Mouse (Mus musculus): ENCODE results near the gene BC035947. TPM values are rescaled to one million over a fixed set of nuclear protein-coding genes. Genes with fewer than 3 reads are reported as not detected.
"Not testable (repeated sequence)": the region's sequence is repeated elsewhere in the genome, so short reads cannot be mapped to it uniquely, and the experiment has no call there.

The BC035947 gene
- total RNA-seq (2021), result not detected
- long read RNA-seq, experiment 1, result 0 reads
- long read RNA-seq, experiment 2, result 0 reads

- intact Hi-C loops (cut with DNase I), result no loop called here
- DNase-seq, result peak in 1 of 2 experiments; percentile 17
These were observed at the start of gene BC035947 for GRCm38 (mm10) chr1:78511621-78512160. Gene BC035947, minus strand, starts transcription at chr1:78512158.

GRCm38 (mm10) chr1:78554012-78554666, 42.2 kb upstream of the BC035947 start:
- intact Hi-C loops (cut with DNase I), result no loop called here
- no peak for DNase-seq

GRCm38 (mm10) chr1:78548961-78549360, 37.0 kb upstream of the BC035947 start:
- intact Hi-C loops (cut with DNase I), result no loop called here
- no peak for DNase-seq

- DNase-seq, result no peak
These were observed 34.3 kb upstream of the BC035947 start for GRCm38 (mm10) chr1:78546258-78546657.

GRCm38 (mm10) chr1:78543631-78544030, 31.7 kb upstream of the BC035947 start:
- intact Hi-C loops (cut with DNase I); DNase-seq: not testable (repeated sequence)

More at GRCm38 (mm10) chr1:78546258-78546657, 34.3 kb upstream of the BC035947 start:
- intact Hi-C loops (cut with DNase I), result no loop called here

GRCm38 (mm10) chr1:78539166-78539565, 27.2 kb upstream of the BC035947 start:
- intact Hi-C loops (cut with DNase I), result loop anchor here (5.0 to 10.0 kb wide), 4 partner anchors 116 to 1096 kb away; partner anchors contain the start of genes Acsl3 and Utp14b
- DNase-seq, result peak; percentile 9 to 37

- intact Hi-C loops (cut with DNase I), result loop anchor here (5.0 to 10.0 kb wide), 4 partner anchors 116 to 1096 kb away; partner anchors contain the start of genes Acsl3 and Utp14b
- no peak for DNase-seq
These were observed 26.4 kb upstream of the BC035947 start for GRCm38 (mm10) chr1:78538396-78538795.

- intact Hi-C loops (cut with DNase I), result loop anchor here (5.0 to 10.0 kb wide), 4 partner anchors 117 to 1097 kb away; partner anchors contain the start of genes Acsl3 and Utp14b
- DNase-seq, result peak; percentile 50 to 56
These were observed 25.6 kb upstream of the BC035947 start for GRCm38 (mm10) chr1:78537494-78538010.

GRCm38 (mm10) chr1:78536310-78537164, 24.6 kb upstream of the BC035947 start:
- DNase-seq, result peak; percentile 77 to 86
- intact Hi-C loops (cut with DNase I), result loop anchor here (5.0 to 10.0 kb wide), 4 partner anchors 118 to 1098 kb away; partner anchors contain the start of genes Acsl3 and Utp14b

GRCm38 (mm10) chr1:78534428-78535150, 22.6 kb upstream of the BC035947 start:
- DNase-seq, result no peak
- intact Hi-C loops (cut with DNase I), result loop anchor here (5.0 to 10.0 kb wide), 4 partner anchors 120 to 1100 kb away; partner anchors contain the start of genes Acsl3 and Utp14b

- intact Hi-C loops (cut with DNase I), result loop anchor here (10.0 kb wide), 2 partner anchors 123 to 1103 kb away; partner anchors contain the start of genes Acsl3 and Utp14b
These were observed 20.3 kb upstream of the BC035947 start for GRCm38 (mm10) chr1:78532184-78532800.

GRCm38 (mm10) chr1:78530500-78531215, 18.7 kb upstream of the BC035947 start:
- intact Hi-C loops (cut with DNase I), result loop anchor here (10.0 kb wide), 2 partner anchors 124 to 1104 kb away; partner anchors contain the start of genes Acsl3 and Utp14b
- no peak for DNase-seq

More at GRCm38 (mm10) chr1:78532184-78532800, 20.3 kb upstream of the BC035947 start:
- DNase-seq, result peak in 1 of 2 experiments; percentile 5

GRCm38 (mm10) chr1:78529011-78529410, 17.1 kb upstream of the BC035947 start:
- intact Hi-C loops (cut with DNase I), result no loop called here
- DNase-seq, result no peak

- intact Hi-C loops (cut with DNase I), result no loop called here
These were observed 16.4 kb upstream of the BC035947 start for GRCm38 (mm10) chr1:78528356-78528755.

GRCm38 (mm10) chr1:78525189-78525886, 13.4 kb upstream of the BC035947 start:
- intact Hi-C loops (cut with DNase I), result no loop called here
- DNase-seq, result peak; percentile 42 to 67

More at GRCm38 (mm10) chr1:78528356-78528755, 16.4 kb upstream of the BC035947 start:
- DNase-seq, result no peak

GRCm38 (mm10) chr1:78518907-78519306, 6.9 kb upstream of the BC035947 start:
- no peak for DNase-seq
- intact Hi-C loops (cut with DNase I), result no loop called here

- intact Hi-C loops (cut with DNase I), result no loop called here
- no peak for DNase-seq
These were observed 798 bp upstream of the BC035947 start for GRCm38 (mm10) chr1:78512756-78513155.

- intact Hi-C loops (cut with DNase I), result no loop called here
- DNase-seq, result no peak
These were observed 1.1 kb downstream of the BC035947 start, which contains the start of gene Mogat1 for GRCm38 (mm10) chr1:78510862-78511261. Gene Mogat1, plus strand, starts transcription at chr1:78510991.

Data from heart, postnatal 14 days (tissue).